Mouse (Mus musculus): ENCODE measurements around the gene Coq10a.

Gene Coq10a

DNA sequence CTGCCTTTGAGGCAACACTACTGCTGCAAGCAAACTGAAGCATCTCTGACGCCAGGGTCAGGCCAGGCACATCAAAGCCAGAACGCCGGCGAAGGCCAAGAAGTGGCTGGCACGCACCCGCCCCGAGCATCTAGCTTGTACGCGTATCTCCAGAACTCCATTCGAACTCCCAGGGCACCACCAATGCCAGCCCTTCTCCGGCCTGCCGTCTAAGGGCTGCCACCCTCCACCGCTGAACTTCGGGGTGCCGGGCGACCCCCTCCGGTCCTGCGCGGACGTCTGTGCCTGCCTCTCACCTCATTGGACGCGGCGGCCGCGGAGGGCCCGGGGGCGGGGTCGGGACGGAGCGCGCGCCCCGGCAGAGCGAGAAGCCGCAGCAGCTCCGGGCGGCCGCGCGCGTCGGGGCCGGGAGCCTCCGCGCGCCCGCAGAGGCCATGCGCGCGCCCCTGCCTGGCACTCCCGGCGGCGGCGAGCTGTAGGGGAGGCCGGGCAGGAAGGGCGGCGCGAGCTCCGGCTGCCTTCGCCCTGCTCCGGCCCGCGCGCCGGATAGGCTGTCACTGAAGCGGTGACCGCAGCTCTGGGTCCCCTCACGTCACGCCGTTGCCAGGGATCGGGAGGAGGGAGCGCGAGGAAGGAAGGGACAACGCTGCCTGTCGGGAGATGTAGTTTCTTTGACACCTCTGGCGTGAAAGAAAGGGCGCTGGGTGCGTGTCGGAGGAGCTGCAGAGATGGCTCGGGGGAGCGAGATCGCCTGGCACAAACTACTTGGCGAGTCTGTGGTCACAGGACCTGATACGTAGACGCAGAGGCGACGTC lies at the start of gene Coq10a:
Gene Coq10a, minus strand, starts transcription at position 596 of the 816 bp plus-strand sequence.
- peak; percentile 89 for DNase-seq (ENCODE audit: low spot score)

- DNase-seq (ENCODE audit: low spot score) = no peak
These were observed 46.1 kb upstream of the Coq10a start for GRCm38 (mm10) chr10:128414848-128415247.

DNA sequence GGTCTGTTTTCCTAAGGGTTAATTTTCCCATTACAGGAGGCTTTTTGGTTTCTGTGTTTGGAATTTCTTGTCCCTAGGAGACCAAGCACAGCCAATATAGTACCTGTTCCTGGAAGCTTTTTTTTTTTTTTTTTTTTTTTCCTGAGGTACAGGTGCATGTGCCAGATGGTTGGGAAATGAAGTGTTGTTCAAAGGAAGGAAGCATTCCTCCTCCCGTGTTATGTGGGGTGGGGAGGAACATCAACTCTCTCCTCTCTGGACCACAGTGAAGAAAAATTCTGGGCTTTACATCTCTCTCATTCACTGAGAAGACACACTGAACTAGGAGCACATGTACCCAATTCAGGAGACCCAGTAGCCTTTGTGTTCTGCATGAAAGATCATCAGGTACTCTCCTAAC lies 44.3 kb upstream of the Coq10a start:
- no peak for DNase-seq (ENCODE audit: low spot score)

DNA sequence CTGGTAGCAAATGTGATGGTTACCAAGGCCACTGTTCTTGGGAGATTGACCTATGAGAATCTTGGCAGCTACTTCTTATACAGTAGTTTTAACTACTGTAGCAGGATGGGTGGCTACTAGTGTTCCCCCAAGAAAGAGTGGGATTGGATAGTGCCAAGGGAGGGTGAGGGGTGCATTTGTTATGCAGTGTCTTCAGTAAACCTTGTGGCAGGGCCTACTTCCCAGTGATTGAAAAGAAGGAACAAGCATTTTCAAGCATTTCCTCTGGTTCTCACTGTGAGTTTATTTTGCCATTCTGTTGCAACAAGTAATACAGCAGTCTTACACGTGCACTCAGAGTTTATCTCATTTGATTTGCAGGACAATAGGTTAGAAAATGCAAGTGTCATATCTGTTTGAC lies 43.8 kb upstream of the Coq10a start:
- no peak for DNase-seq (ENCODE audit: low spot score)

GRCm38 (mm10) chr10:128412055-128412381 lies 43.2 kb upstream of the Coq10a start:
- peak; percentile 52 for DNase-seq (ENCODE audit: low spot score)

DNA sequence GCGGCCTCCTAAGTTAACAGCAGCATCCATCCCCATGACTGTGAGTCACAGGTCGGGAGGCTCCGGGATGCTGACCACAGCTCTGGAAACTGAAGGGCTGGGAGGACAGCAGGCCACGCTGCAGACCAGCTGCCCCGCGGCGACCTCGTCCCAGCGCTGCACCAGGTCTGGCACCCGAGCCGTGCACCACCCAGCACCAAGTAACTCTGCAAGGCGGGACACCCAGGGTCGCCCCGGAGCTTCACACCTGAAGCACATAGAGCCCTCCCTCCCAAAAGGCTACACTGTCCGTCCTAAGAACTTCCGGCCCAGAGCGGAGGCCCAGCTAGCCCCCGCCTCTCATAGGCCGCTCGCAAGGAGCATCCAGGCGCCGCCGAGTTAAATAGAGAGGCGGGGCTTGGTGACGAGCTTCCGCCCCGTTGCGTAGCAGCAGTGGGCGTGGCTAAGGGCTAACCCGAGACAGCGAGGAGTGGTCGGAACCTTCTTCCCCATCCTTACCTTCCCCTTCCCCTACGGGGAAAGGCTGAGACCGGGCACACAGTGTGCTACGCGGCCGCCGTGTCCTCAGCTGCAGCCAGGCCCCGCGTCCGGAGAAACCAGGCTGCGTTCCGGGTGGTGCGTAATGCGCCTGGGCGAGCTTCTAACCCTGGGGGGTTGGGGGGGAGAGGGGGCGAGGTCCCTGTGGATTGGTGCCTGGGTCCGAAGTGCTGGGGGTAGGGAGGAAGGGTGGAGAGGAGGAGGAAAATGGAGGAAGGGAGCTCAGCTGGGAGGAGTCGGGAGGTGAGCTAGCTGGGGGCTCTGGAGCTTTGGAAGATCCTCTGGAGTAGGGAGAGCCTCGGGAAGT lies 42.6 kb upstream of the Coq10a start, which contains the start of the genes Nabp2 and Rnf41:
Gene Nabp2, minus strand, starts transcription at position 282 of the 844 bp plus-strand sequence.
Gene Rnf41, plus strand, starts transcription at position 447 of the 844 bp plus-strand sequence.
- peak; percentile 97 for DNase-seq (ENCODE audit: low spot score)

GRCm38 (mm10) chr10:128410560-128410845 lies 41.7 kb upstream of the Coq10a start:
- DNase-seq (ENCODE audit: low spot score) = no peak

DNA sequence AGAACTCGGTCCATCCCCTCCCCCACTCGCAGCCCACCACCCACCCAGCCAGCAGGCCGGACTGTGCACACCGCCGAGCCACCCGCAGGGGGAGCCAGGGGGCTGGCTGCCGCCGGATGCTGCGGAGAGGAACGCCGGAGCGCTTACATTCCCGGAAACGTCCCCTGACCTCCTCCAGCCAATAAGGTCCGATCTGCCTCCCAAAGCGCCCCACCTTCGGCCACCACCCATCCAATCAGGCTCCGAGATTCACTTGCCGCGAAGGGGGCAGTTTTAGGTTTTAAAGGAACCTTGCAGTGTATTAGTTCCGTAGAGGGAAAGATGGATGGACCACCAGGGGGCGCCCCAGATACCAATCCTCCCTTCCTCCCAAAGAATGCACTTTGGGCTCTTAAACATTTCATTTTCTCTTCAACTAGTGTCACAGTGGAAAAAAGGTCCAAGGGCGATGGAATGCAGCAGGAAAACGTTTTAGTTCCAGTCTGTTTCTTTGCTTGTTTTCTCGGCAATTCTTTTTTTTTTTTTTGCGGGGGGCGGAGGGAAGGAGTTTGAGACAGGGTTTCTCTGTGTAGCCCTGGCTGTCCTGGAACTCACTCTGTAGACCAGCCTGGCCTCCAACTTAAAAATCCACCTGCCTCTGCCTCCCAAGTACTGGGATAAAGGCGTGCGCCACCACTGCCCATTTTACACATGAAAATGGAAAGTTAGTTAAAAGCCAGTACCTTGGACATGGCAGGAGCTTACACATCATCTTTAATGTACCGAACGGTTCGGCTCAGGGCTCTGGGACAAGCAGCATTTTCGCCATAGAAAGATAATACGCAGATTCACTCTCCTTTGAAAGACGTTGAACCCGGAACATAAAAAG lies 41.1 kb upstream of the Coq10a start:
- DNase-seq (ENCODE audit: low spot score) = peak; percentile 95

DNA sequence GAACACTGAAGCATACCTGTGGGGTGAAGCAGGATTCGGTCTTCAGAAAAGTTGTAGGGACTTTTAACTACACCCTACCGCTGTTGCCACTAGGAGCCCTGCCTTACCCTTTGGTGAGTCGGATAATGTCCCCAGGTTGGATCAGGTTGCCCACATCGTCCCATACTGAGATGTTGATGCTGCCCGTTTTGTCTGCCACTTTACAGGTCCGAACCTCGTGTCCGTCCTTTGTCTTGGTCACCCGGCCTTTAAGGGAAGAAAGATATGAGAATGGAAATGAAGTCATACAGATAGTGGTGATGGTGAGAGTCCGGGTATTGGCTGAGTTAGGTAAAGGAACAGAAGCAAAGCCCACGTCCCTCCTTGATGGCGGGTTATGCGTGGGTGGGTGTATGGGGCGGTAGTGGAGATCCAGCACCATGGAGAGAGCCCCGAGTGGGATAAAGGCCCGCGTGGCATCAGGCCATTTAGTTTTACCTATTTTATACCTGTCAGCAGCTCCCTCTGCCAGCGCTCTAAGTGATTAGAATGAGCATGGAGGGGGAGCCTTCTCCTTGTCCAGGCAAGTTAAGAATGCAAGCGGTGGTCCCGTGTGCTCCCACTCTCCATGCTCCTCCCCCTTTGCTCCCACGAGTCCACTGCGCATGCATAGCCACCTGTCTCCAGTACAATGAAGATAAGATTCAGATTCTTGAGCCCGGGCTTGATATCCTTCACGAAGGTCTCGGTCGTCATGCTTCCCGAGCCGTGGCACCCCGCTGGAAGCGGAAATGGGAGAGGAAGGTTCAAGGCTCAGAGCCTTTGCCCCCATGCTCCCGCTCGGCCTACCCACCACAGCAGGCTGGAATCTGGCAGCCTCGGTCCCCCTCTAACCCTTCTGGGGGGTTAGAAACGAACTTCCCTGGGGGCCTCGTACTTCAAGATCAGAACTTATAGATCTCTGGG lies 40.1 kb upstream of the Coq10a start:
- peak; percentile 42 for DNase-seq (ENCODE audit: low spot score)

GRCm38 (mm10) chr10:128403931-128404330 lies 35.1 kb upstream of the Coq10a start:
- no peak for DNase-seq (ENCODE audit: low spot score)

DNA sequence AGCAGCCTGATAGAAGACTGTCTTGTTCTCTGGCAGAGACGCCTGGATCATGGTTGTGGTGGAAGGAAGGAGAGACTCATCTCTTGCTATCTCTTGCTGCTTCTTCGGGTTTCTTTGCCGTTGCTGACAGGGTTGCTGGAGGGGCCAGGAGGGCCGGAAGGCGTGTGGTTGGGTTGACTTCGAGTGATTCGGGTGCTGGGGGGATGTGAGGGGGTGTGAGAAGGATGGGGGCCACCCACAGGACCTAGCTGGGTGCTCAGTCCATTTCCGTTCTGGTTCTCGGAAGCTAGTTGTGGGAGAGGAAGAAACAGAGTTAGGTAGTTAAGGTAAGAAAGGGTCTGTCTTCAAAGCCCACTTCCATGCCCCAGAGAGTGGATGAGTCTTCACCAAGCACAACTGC lies 32.8 kb upstream of the Coq10a start:
- DNase-seq (ENCODE audit: low spot score) = no peak

- no peak for DNase-seq (ENCODE audit: low spot score)
These were observed 32.3 kb upstream of the Coq10a start, which contains the start of gene Slc39a5 for GRCm38 (mm10) chr10:128401056-128401455. Gene Slc39a5, minus strand, starts transcription at chr10:128401229.

DNA sequence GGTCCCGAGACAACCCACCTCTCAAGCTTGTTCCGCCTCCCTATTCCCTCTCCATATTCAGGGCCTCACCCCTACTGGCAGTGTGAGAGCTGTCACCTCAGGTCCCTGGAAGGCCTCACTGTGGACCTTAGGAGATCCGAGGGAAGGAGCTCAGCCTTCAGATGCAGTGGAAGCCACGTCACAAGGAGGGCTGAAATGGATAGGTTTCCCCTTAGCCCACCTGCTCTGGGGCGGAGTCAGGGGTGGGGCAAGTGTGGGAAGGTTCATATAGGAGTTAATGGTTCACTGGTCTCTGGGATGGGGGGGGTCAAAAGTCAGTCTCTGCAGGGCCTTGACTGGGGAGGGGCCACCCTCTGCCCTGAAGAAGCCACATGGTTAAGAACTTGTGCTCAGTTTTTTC lies 31.5 kb upstream of the Coq10a start:
- no peak for DNase-seq (ENCODE audit: low spot score)

DNA sequence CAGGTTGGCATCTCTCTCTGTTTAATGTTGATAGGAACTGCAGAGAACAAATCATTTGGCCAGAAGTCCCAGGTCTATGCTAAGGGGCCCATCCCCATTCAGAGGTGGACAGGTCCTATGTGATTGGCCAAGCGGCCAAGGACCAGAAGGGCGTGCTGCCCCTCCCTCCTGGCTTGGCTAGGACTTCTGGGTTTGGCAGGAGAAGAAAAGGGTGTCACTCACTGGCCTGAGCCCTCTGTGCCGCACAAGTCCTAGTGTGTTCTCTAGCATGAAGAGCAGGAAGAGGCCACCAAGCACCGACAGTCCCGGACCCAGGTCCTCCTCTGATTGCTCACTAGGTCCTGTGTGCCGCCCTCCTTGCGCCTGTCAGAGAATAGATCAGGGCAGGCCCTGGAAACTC lies 28.7 kb upstream of the Coq10a start:
- DNase-seq (ENCODE audit: low spot score) = no peak

GRCm38 (mm10) chr10:128396716-128397264 lies 28.0 kb upstream of the Coq10a start:
- no peak for DNase-seq (ENCODE audit: low spot score)

DNA sequence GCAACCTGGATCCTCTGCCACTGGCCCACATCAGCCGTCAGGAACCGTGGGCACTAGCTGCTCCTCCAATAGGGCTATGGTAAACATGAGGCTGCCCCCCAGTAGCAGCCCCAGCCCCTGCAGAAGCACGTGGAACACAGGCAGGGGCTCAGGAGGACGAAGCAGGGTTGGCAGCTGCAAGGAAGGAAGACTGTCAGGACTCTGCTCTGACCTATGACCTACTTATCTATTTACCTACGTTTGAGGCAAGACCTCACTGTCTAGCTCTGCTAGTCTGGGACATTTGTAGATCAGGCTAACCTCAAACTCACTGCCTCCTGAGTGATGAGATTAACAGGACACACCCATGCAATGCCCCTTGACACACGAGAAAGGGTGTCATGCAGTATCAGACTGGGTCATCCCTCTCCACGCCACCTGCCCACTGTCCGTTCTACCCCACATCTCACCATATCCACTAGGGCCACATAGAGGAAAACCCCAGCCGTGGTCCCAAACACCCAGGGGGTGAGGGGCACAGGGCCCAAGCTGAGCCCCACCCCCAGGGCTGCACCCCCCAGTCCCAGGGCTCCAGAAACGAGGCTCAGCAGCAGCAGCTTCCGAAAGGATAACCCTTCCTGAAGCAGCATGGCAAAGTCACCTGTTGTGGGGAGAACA lies 27.3 kb upstream of the Coq10a start:
- no peak for DNase-seq (ENCODE audit: low spot score)

GRCm38 (mm10) chr10:128391850-128392249 lies 23.1 kb upstream of the Coq10a start:
- DNase-seq (ENCODE audit: low spot score) = no peak

- DNase-seq (ENCODE audit: low spot score) = peak; percentile 55
These were observed 21.6 kb upstream of the Coq10a start for GRCm38 (mm10) chr10:128390366-128390765.

DNA sequence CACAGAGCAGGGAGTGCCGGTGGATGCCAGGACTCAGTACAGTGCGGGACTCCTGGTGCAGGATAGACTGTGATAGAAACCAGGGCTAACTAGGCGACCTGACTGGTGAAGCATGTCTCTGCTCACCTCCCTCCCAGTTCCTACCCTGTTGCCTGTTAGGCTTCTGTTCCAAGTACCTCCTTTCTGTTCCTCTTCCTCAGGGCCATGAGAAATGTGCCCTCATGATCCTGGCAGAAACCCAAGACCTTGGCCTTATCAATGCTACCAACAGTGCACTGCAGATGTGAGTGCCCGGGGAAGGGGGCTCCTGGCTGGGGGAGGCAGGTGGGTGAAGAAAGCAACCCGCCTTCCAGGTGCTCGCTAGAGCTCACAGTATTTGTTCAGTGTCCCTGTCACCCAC lies 20.8 kb upstream of the Coq10a start:
- peak; percentile 35 for DNase-seq (ENCODE audit: low spot score)

DNA sequence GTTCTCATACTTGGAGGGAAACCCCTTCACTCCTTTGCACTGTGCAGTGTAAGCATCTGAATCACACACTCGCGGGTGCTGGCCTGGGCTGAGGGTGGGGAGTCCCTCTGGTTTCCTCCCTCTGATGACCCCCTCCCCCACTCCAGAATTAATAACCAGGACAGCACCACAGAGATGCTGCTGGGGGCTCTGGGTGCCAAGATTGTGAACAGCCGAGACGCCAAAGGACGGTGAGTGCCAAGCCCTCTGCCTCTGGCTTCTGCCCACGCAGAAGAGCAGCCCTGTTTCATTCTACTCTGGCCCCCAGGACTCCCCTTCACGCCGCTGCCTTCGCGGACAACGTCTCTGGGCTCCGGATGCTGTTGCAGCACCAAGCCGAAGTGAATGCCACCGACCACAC lies 20.1 kb upstream of the Coq10a start:
- no peak for DNase-seq (ENCODE audit: low spot score)

All from ovary, postnatal 36 days (tissue).